ENCODE assay signal across 12 mouse cellular contexts in the genomic region with DNA sequence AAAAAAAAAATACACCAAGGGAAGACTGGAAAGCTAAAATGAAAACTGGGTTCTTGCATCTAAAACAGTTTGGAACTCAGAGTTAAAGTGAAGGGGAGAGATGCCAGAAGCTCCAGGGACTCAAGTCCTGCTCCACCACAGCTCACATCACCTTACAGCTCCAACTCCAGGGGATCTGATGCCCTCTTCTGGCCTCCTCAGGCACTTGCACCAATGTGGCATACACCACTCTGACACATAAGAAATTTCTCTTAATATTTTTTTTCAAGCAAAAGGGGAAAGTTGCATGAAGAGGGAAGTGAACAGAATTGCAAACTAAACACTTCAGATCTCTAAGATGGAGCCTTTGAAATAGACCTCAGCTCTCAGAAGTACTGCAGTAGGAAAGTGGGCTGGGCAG. TPM values are rescaled to one million over a fixed set of nuclear protein-coding genes. Genes with fewer than 3 reads are reported as not detected.
DNase-seq lines count a peak whose midpoint lies in the region; ATAC-seq and TF ChIP-seq lines count a peak whose summit lies in the region.
"Had no signal": no experiment of that assay in that cellular context is flagged by ENCODE, and none has a peak within 500 bp of the region (broad histone marks: within the 10 kb centered on the region; RNA-seq: fewer than 3 reads in every experiment).

No protein-coding gene starts in this region.

- peaks cover 6% of the 10 kb centered on the region for H3K36me3 ChIP-seq in midbrain, postnatal 0 days (ENCODE audit: insufficient read depth, low read length)
- H3K36me3 ChIP-seq in midbrain, embryonic 15.5 days (replicated peaks), result no peaks in the 10 kb centered on the region

- H3K27me3 ChIP-seq in midbrain, postnatal 0 days (ENCODE audit: insufficient read depth, low read length), result no peaks in the 10 kb centered on the region
- no peaks in the 10 kb centered on the region for H3K27me3 ChIP-seq in midbrain, embryonic 15.5 days (replicated peaks)
- H3K27me3 ChIP-seq: lung, embryonic 15.5 days; Patski had no signal

- no peaks in the 10 kb centered on the region for H3K4me1 ChIP-seq in midbrain, postnatal 0 days (ENCODE audit: insufficient read depth, low read length)
- no peaks in the 10 kb centered on the region for H3K4me1 ChIP-seq in midbrain, embryonic 15.5 days
- no peaks in the 10 kb centered on the region for H3K4me1 ChIP-seq in bone marrow, adult 2 months (ENCODE audit: control insufficient read depth, insufficient read depth, low read length)
- H3K4me1 ChIP-seq: lung, embryonic 15.5 days had no signal

- peak; percentile 31 to 51 for DNase-seq in cerebellum, postnatal 14 days
- no peak for DNase-seq in cerebellum, adult 9-11 months
- DNase-seq in midbrain, postnatal 0 days (ENCODE audit: low spot score), result no peak
- no peak for DNase-seq in frontal cortex, adult 2 months (ENCODE audit: extremely low spot score in 1 of 2, low spot score in 1 of 2)
- DNase-seq in testis, postnatal 10 days (ENCODE audit: low spot score), result no peak
- DNase-seq: cerebellum, adult 11-12 months; heart, adult 11 months had no signal

- no peak overlapping the region for H3K9ac ChIP-seq in midbrain, postnatal 0 days (replicated peaks; ENCODE audit: low read length, poor library complexity, severe bottlenecking)
- no peak overlapping the region for H3K9ac ChIP-seq in midbrain, embryonic 15.5 days
- H3K9ac ChIP-seq: lung, embryonic 15.5 days had no signal

- H3K4me2 ChIP-seq in midbrain, postnatal 0 days (ENCODE audit: low read depth, low read length, poor library complexity, severe bottlenecking), result no peak overlapping the region
- H3K4me2 ChIP-seq in midbrain, embryonic 15.5 days, result no peak overlapping the region
- H3K4me2 ChIP-seq: lung, embryonic 15.5 days had no signal

- no peak overlapping the region for H3K27ac ChIP-seq in midbrain, postnatal 0 days (ENCODE audit: low read depth, low read length)
- H3K27ac ChIP-seq in midbrain, embryonic 15.5 days, result no peak overlapping the region
- no peak overlapping the region for H3K27ac ChIP-seq in bone marrow, adult 2 months (ENCODE audit: control insufficient read depth, insufficient read depth, low read depth, low read length, poor library complexity)
- H3K27ac ChIP-seq: lung, embryonic 15.5 days had no signal

- TF ChIP-seq CTCF in midbrain, postnatal 0 days (IDR thresholded peaks at IDR 0.05), result peak; percentile 32
- peak; percentile 55; the same call in 1 of the 2 replicates for TF ChIP-seq CTCF in bone marrow, adult 2 months (IDR thresholded peaks at IDR 0.05; ENCODE audit: control insufficient read depth, insufficient read depth, low read length)

- no peaks in the 10 kb centered on the region for H3K9me3 ChIP-seq in midbrain, postnatal 0 days (ENCODE audit: low read length)
- no peaks in the 10 kb centered on the region for H3K9me3 ChIP-seq in midbrain, embryonic 15.5 days
- H3K9me3 ChIP-seq: lung, embryonic 15.5 days had no signal

- TF ChIP-seq POLR2A in bone marrow, adult 2 months (IDR thresholded peaks at IDR 0.05; ENCODE audit: borderline replicate concordance, control insufficient read depth, low read depth, low read length), result no peak

- ATAC-seq in midbrain, postnatal 0 days (ENCODE audit: low FRiP score), result no peak
- no peak for ATAC-seq in midbrain, embryonic 15.5 days (replicated peaks)
- ATAC-seq in neutrophil, adult 5-6 weeks (ENCODE audit: extremely low read depth, insufficient number of reproducible peaks, low FRiP score, poor library complexity, severe bottlenecking), result peak; percentile 57; the same call in 1 of the 2 replicates
- ATAC-seq: Patski had no signal

- no peak overlapping the region for H3K4me3 ChIP-seq in midbrain, postnatal 0 days (ENCODE audit: low read depth, low read length)
- no peak overlapping the region for H3K4me3 ChIP-seq in midbrain, embryonic 15.5 days
- H3K4me3 ChIP-seq in bone marrow, adult 2 months (replicated peaks; ENCODE audit: control insufficient read depth, low read depth, low read length), result no peak overlapping the region
- H3K4me3 ChIP-seq: lung, embryonic 15.5 days had no signal

RNA-seq across cellular contexts. Expression of a gene that starts 8.8 kb away (rescaled TPM):
- total RNA-seq in midbrain, postnatal 0 days (2014; rRNA removed), result 16.2 and 17.8 TPM in 2 replicates
- polyA plus RNA-seq in midbrain, postnatal 0 days (2015; fragmentation: Nextera tagmentation; extraction: Ambion mirVana), result 17.4 and 19.1 TPM in 2 replicates
- polyA plus RNA-seq in midbrain, embryonic 15.5 days (2015; fragmentation: Nextera tagmentation; extraction: Ambion mirVana), result 19.1 and 20.3 TPM in 2 replicates
- polyA plus RNA-seq in bone marrow, adult 2 months (2011; ENCODE audit: insufficient read depth, insufficient read length, low replicate concordance, missing spikeins), result 2.9 and 8.0 TPM in 2 replicates
- total RNA-seq in neutrophil, adult 5-6 weeks (2017), result 9.1 and 10.1 TPM in 2 replicates
- 7.9 and 9.0 TPM in 2 replicates for polyA plus RNA-seq in frontal cortex, adult 2 months (2012; rRNA removed)

RNA-seq across cellular contexts. Expression of a gene that starts 31.7 kb away (rescaled TPM):
- total RNA-seq in midbrain, postnatal 0 days (2014; rRNA removed), result 89.0 and 99.9 TPM in 2 replicates
- polyA plus RNA-seq in midbrain, postnatal 0 days (2015; fragmentation: Nextera tagmentation; extraction: Ambion mirVana), result 155 and 156 TPM in 2 replicates
- polyA plus RNA-seq in midbrain, embryonic 15.5 days (2015; fragmentation: Nextera tagmentation; extraction: Ambion mirVana), result 120 and 129 TPM in 2 replicates
- polyA plus RNA-seq in bone marrow, adult 2 months (2011; ENCODE audit: insufficient read depth, insufficient read length, low replicate concordance, missing spikeins), result 16.4 and 25.7 TPM in 2 replicates
- total RNA-seq in neutrophil, adult 5-6 weeks (2017), result 36.3 and 46.4 TPM in 2 replicates
- polyA plus RNA-seq in frontal cortex, adult 2 months (2012; rRNA removed), result 79.4 and 83.3 TPM in 2 replicates

RNA-seq across cellular contexts. Expression of a gene that starts 32.6 kb away (rescaled TPM):
- total RNA-seq in midbrain, postnatal 0 days (2014; rRNA removed), result 64.6 and 73.7 TPM in 2 replicates
- 36.7 and 44.7 TPM in 2 replicates for polyA plus RNA-seq in midbrain, postnatal 0 days (2015; fragmentation: Nextera tagmentation; extraction: Ambion mirVana)
- 24.5 and 27.0 TPM in 2 replicates for polyA plus RNA-seq in midbrain, embryonic 15.5 days (2015; fragmentation: Nextera tagmentation; extraction: Ambion mirVana)
- 2.9 and 4.3 TPM in 2 replicates for polyA plus RNA-seq in bone marrow, adult 2 months (2011; ENCODE audit: insufficient read depth, insufficient read length, low replicate concordance, missing spikeins)
- 20.3 and 23.6 TPM in 2 replicates for total RNA-seq in neutrophil, adult 5-6 weeks (2017)
- 141 TPM in 2 replicates for polyA plus RNA-seq in frontal cortex, adult 2 months (2012; rRNA removed)

RNA-seq across cellular contexts. Expression of a gene that starts 46.8 kb away (rescaled TPM):
- total RNA-seq in midbrain, postnatal 0 days (2014; rRNA removed), result 47.7 and 69.4 TPM in 2 replicates
- 11.1 and 12.0 TPM in 2 replicates for polyA plus RNA-seq in midbrain, postnatal 0 days (2015; fragmentation: Nextera tagmentation; extraction: Ambion mirVana)
- polyA plus RNA-seq in midbrain, embryonic 15.5 days (2015; fragmentation: Nextera tagmentation; extraction: Ambion mirVana), result 16.5 and 17.6 TPM in 2 replicates
- polyA plus RNA-seq in bone marrow, adult 2 months (2011; ENCODE audit: insufficient read depth, insufficient read length, low replicate concordance, missing spikeins), result 10.3 and 23.6 TPM in 2 replicates
- 55.1 and 65.8 TPM in 2 replicates for total RNA-seq in neutrophil, adult 5-6 weeks (2017)
- polyA plus RNA-seq in frontal cortex, adult 2 months (2012; rRNA removed), result 31.5 and 32.4 TPM in 2 replicates

Comparison
In these comparisons a context has a peak if more than half of its experiments do, and no peak if none do; other contexts are left out.
1. DNase-seq: peak in cerebellum, postnatal 14 days (2 of 2); none in cerebellum, adult 9-11 months (single experiment), midbrain, postnatal 0 days (single experiment), frontal cortex, adult 2 months (0 of 2) and testis, postnatal 10 days (single experiment).